ENCODE assay signal across 20 mouse cellular contexts in genomic region chr7:122044106-122044505, GRCm38 (mm10). TPM values are rescaled to one million over a fixed set of nuclear protein-coding genes. Genes with fewer than 3 reads are reported as not detected.
DNase-seq lines count a peak whose midpoint lies in the region; ATAC-seq and TF ChIP-seq lines count a peak whose summit lies in the region.
"Had no signal": no experiment of that assay in that cellular context is flagged by ENCODE, and none has a peak within 500 bp of the region (broad histone marks: within the 10 kb centered on the region; RNA-seq: fewer than 3 reads in every experiment).

No protein-coding gene starts in this region.

- no peak overlapping the region for H3K9ac ChIP-seq in heart, embryonic 11.5 days (ENCODE audit: low read depth, low read length)
- no peak overlapping the region for H3K9ac ChIP-seq in heart, embryonic 15.5 days
- no peak overlapping the region for H3K9ac ChIP-seq in intestine, embryonic 16.5 days (ENCODE audit: low read depth, low read length)
- H3K9ac ChIP-seq in forebrain, postnatal 0 days = no peak overlapping the region
- H3K9ac ChIP-seq: forebrain, embryonic 12.5 days; hindbrain, embryonic 15.5 days; limb, embryonic 13.5 days; liver, embryonic 14.5 days; midbrain, embryonic 12.5 days; neural tube, embryonic 12.5 days had no signal

- peak overlapping the region; percentile 95 for H3K27ac ChIP-seq in heart, embryonic 11.5 days (ENCODE audit: low read depth, low read length)
- H3K27ac ChIP-seq in heart, embryonic 15.5 days = peak overlapping the region; percentile 98
- H3K27ac ChIP-seq in intestine, embryonic 16.5 days (ENCODE audit: low read length) = peak overlapping the region; percentile 42; the same call in 1 of the 2 replicates
- H3K27ac ChIP-seq in forebrain, postnatal 0 days (ENCODE audit: low read depth, low read length) = no peak overlapping the region
- H3K27ac ChIP-seq: forebrain, embryonic 12.5 days; hindbrain, embryonic 15.5 days; limb, embryonic 13.5 days; liver, embryonic 14.5 days; midbrain, embryonic 12.5 days; neural tube, embryonic 12.5 days; stomach, postnatal 0 days had no signal

- no peaks in the 10 kb centered on the region for H3K27me3 ChIP-seq in heart, embryonic 11.5 days (ENCODE audit: control insufficient read depth, insufficient read depth, low read length)
- no peaks in the 10 kb centered on the region for H3K27me3 ChIP-seq in heart, embryonic 15.5 days
- H3K27me3 ChIP-seq in intestine, embryonic 16.5 days (replicated peaks; ENCODE audit: control insufficient read depth, insufficient read depth, low read length) = no peaks in the 10 kb centered on the region
- no peaks in the 10 kb centered on the region for H3K27me3 ChIP-seq in forebrain, postnatal 0 days (ENCODE audit: insufficient read depth, low read length)
- H3K27me3 ChIP-seq: CH12.LX; forebrain, embryonic 12.5 days; hindbrain, embryonic 15.5 days; limb, embryonic 13.5 days; midbrain, embryonic 12.5 days; neural tube, embryonic 12.5 days had no signal

- no peaks in the 10 kb centered on the region for H3K9me3 ChIP-seq in heart, embryonic 11.5 days (replicated peaks; ENCODE audit: control insufficient read depth, low read length)
- no peaks in the 10 kb centered on the region for H3K9me3 ChIP-seq in heart, embryonic 15.5 days (replicated peaks)
- H3K9me3 ChIP-seq in intestine, embryonic 16.5 days (ENCODE audit: control insufficient read depth, low read length) = no peaks in the 10 kb centered on the region
- no peaks in the 10 kb centered on the region for H3K9me3 ChIP-seq in forebrain, postnatal 0 days (ENCODE audit: low read length)
- H3K9me3 ChIP-seq: forebrain, embryonic 12.5 days; hindbrain, embryonic 15.5 days; limb, embryonic 13.5 days; midbrain, embryonic 12.5 days; neural tube, embryonic 12.5 days had no signal

- DNase-seq in heart, postnatal 25 days (ENCODE audit: low spot score) = no peak
- DNase-seq in lung, postnatal 10 days = peak; percentile 16
- no peak for DNase-seq in layer of hippocampus, postnatal 25 days (ENCODE audit: extremely low spot score in 1 of 2, low spot score in 1 of 2)
- DNase-seq in forebrain, postnatal 0 days = no peak
- DNase-seq: cerebellum, adult 2 months; gastrocnemius, postnatal 10 days; kidney, adult 2 months; kidney, postnatal 25 days; right cerebral cortex, postnatal 4 days had no signal

- no peak overlapping the region for H3K4me3 ChIP-seq in heart, embryonic 11.5 days (ENCODE audit: low read depth, low read length)
- peak overlapping the region; percentile 12; the same call in 1 of the 2 replicates for H3K4me3 ChIP-seq in heart, embryonic 15.5 days
- H3K4me3 ChIP-seq in intestine, embryonic 16.5 days (ENCODE audit: low read length) = no peak overlapping the region
- H3K4me3 ChIP-seq in forebrain, postnatal 0 days (ENCODE audit: low read depth, low read length) = no peak overlapping the region
- H3K4me3 ChIP-seq: forebrain, embryonic 12.5 days; hindbrain, embryonic 15.5 days; limb, embryonic 13.5 days; midbrain, embryonic 12.5 days; neural tube, embryonic 12.5 days had no signal

- peaks cover 36% of the 10 kb centered on the region for H3K4me1 ChIP-seq in heart, embryonic 11.5 days (ENCODE audit: control insufficient read depth, insufficient read depth, low read length)
- H3K4me1 ChIP-seq in heart, embryonic 15.5 days (replicated peaks) = peaks cover 54% of the 10 kb centered on the region
- peaks cover 11% of the 10 kb centered on the region for H3K4me1 ChIP-seq in intestine, embryonic 16.5 days (ENCODE audit: control insufficient read depth, insufficient read depth, low read length)
- H3K4me1 ChIP-seq in forebrain, postnatal 0 days (ENCODE audit: insufficient read depth) = no peaks in the 10 kb centered on the region
- H3K4me1 ChIP-seq: forebrain, embryonic 12.5 days; hindbrain, embryonic 15.5 days; limb, embryonic 13.5 days; midbrain, embryonic 12.5 days; neural tube, embryonic 12.5 days had no signal

- no peak for TF ChIP-seq CTCF in forebrain, postnatal 0 days (IDR thresholded peaks at IDR 0.05; ENCODE audit: low read depth)

- peaks cover 4% of the 10 kb centered on the region; the same call in 1 of the 2 replicates for H3K36me3 ChIP-seq in heart, embryonic 11.5 days (ENCODE audit: control insufficient read depth, insufficient read depth, low read length)
- peaks cover 27% of the 10 kb centered on the region for H3K36me3 ChIP-seq in heart, embryonic 15.5 days
- 0 out of 2 replicates have a peak, but pooled peaks cover 3% of the 10 kb centered on the region for H3K36me3 ChIP-seq in intestine, embryonic 16.5 days (ENCODE audit: control insufficient read depth, insufficient read depth, low read length)
- H3K36me3 ChIP-seq in forebrain, postnatal 0 days (ENCODE audit: insufficient read depth) = peaks cover 24% of the 10 kb centered on the region

- intact Hi-C loops in heart, postnatal 25 days (cut with DNase I) = no loop called here

- no peak for ATAC-seq in heart, embryonic 11.5 days (replicated peaks; ENCODE audit: insufficient number of reproducible peaks, low FRiP score, low TSS enrichment)
- no peak for ATAC-seq in heart, embryonic 15.5 days (replicated peaks; ENCODE audit: insufficient number of reproducible peaks, insufficient read depth, low FRiP score, low read depth)
- ATAC-seq in intestine, embryonic 16.5 days = peak; percentile 51
- no peak for ATAC-seq in forebrain, postnatal 0 days

- peak overlapping the region; percentile 12 for H3K4me2 ChIP-seq in heart, embryonic 11.5 days
- H3K4me2 ChIP-seq in heart, embryonic 15.5 days = peak overlapping the region; percentile 58
- no peak overlapping the region for H3K4me2 ChIP-seq in intestine, embryonic 16.5 days (ENCODE audit: low read depth, low read length)
- H3K4me2 ChIP-seq in forebrain, postnatal 0 days (ENCODE audit: low read depth) = no peak overlapping the region
- H3K4me2 ChIP-seq: forebrain, embryonic 12.5 days; hindbrain, embryonic 15.5 days; limb, embryonic 13.5 days; midbrain, embryonic 12.5 days; neural tube, embryonic 12.5 days had no signal

- 87% methylated on average over 8 of the region's 8 CpGs for WGBS in heart, embryonic 11.5 days (ENCODE audit: insufficient replicate concordance)
- 69% methylated on average over 8 of the region's 8 CpGs for WGBS in heart, embryonic 15.5 days
- WGBS in intestine, embryonic 16.5 days = 77% methylated on average over 8 of the region's 8 CpGs
- 85% methylated on average over 8 of the region's 8 CpGs for WGBS in forebrain, postnatal 0 days

RNA-seq across cellular contexts. Expression of gene Ubfd1, which starts 22.9 kb away (rescaled TPM):
- polyA plus RNA-seq in heart, embryonic 11.5 days (2014; fragmentation: Nextera tagmentation; extraction: Ambion mirVana) = 67.4 and 71.0 TPM in 2 replicates
- total RNA-seq in heart, postnatal 25 days (2021) = 10 to 100 TPM; 35.0 to 38.6 TPM
- polyA plus RNA-seq in heart, embryonic 15.5 days (2015; fragmentation: Nextera tagmentation; extraction: Ambion mirVana) = 40.2 and 48.9 TPM in 2 replicates
- polyA plus RNA-seq in intestine, embryonic 16.5 days (2015; fragmentation: Nextera tagmentation; extraction: Ambion mirVana) = 39.5 and 45.3 TPM in 2 replicates
- 10 to 100 TPM; 50.9 to 61.2 TPM for total RNA-seq in layer of hippocampus, postnatal 25 days (2021)
- 76.2 and 105 TPM in 2 replicates for total RNA-seq in forebrain, postnatal 0 days (2014; rRNA removed)
- 38.5 and 54.5 TPM in 2 replicates for polyA plus RNA-seq in forebrain, postnatal 0 days (2015; fragmentation: Nextera tagmentation; extraction: Ambion mirVana)

RNA-seq across cellular contexts. Expression of gene Ears2, which starts 23.0 kb away (rescaled TPM):
- polyA plus RNA-seq in heart, embryonic 11.5 days (2014; fragmentation: Nextera tagmentation; extraction: Ambion mirVana) = 21.4 and 24.6 TPM in 2 replicates
- 10 to 100 TPM; 11.3 to 12.6 TPM for total RNA-seq in heart, postnatal 25 days (2021)
- 35.5 and 39.5 TPM in 2 replicates for polyA plus RNA-seq in heart, embryonic 15.5 days (2015; fragmentation: Nextera tagmentation; extraction: Ambion mirVana)
- polyA plus RNA-seq in intestine, embryonic 16.5 days (2015; fragmentation: Nextera tagmentation; extraction: Ambion mirVana) = 19.4 and 20.7 TPM in 2 replicates
- total RNA-seq in layer of hippocampus, postnatal 25 days (2021) = 1 to 10 TPM; 8.6 to 9.5 TPM
- total RNA-seq in forebrain, postnatal 0 days (2014; rRNA removed) = 13.4 and 16.7 TPM in 2 replicates
- polyA plus RNA-seq in forebrain, postnatal 0 days (2015; fragmentation: Nextera tagmentation; extraction: Ambion mirVana) = 8.3 and 8.8 TPM in 2 replicates

RNA-seq across cellular contexts. Expression of gene Gga2, which starts 23.1 kb away (rescaled TPM):
- 40.6 and 68.0 TPM in 2 replicates for polyA plus RNA-seq in heart, embryonic 11.5 days (2014; fragmentation: Nextera tagmentation; extraction: Ambion mirVana)
- total RNA-seq in heart, postnatal 25 days (2021) = 10 to 100 TPM; 25.7 to 26.9 TPM
- 80.0 and 87.6 TPM in 2 replicates for polyA plus RNA-seq in heart, embryonic 15.5 days (2015; fragmentation: Nextera tagmentation; extraction: Ambion mirVana)
- 118 and 132 TPM in 2 replicates for polyA plus RNA-seq in intestine, embryonic 16.5 days (2015; fragmentation: Nextera tagmentation; extraction: Ambion mirVana)
- 10 to 100 TPM; 26.2 to 30.5 TPM for total RNA-seq in layer of hippocampus, postnatal 25 days (2021)
- total RNA-seq in forebrain, postnatal 0 days (2014; rRNA removed) = 29.5 and 29.8 TPM in 2 replicates
- 17.7 and 25.5 TPM in 2 replicates for polyA plus RNA-seq in forebrain, postnatal 0 days (2015; fragmentation: Nextera tagmentation; extraction: Ambion mirVana)

RNA-seq across cellular contexts. Expression of gene Ndufab1, which starts 57.6 kb away (rescaled TPM):
- 1,202 and 1,222 TPM in 2 replicates for polyA plus RNA-seq in heart, embryonic 11.5 days (2014; fragmentation: Nextera tagmentation; extraction: Ambion mirVana)
- total RNA-seq in heart, postnatal 25 days (2021) = 1,000 to 10,000 TPM; 1,585 to 1,678 TPM
- polyA plus RNA-seq in heart, embryonic 15.5 days (2015; fragmentation: Nextera tagmentation; extraction: Ambion mirVana) = 1,227 and 1,553 TPM in 2 replicates
- polyA plus RNA-seq in intestine, embryonic 16.5 days (2015; fragmentation: Nextera tagmentation; extraction: Ambion mirVana) = 981 and 993 TPM in 2 replicates
- total RNA-seq in layer of hippocampus, postnatal 25 days (2021) = 100 to 1,000 TPM; 287 to 320 TPM
- total RNA-seq in forebrain, postnatal 0 days (2014; rRNA removed) = 28.4 and 42.9 TPM in 2 replicates
- polyA plus RNA-seq in forebrain, postnatal 0 days (2015; fragmentation: Nextera tagmentation; extraction: Ambion mirVana) = 655 and 742 TPM in 2 replicates

Comparison
In these comparisons a context has a peak if more than half of its experiments do, and no peak if none do; other contexts are left out.
1. H3K4me2 ChIP-seq: peak in heart, embryonic 11.5 days (single experiment) and heart, embryonic 15.5 days (single experiment); none in intestine, embryonic 16.5 days (single experiment) and forebrain, postnatal 0 days (single experiment).